Mouse (Mus musculus): ENCODE results near the gene Slc26a1.

Slc26a1 gene

GRCm38 (mm10) chr5:108654444-108654990 lies 20.9 kb downstream of the Slc26a1 start:
- POLR2A ChIA-PET = no interaction called here
- CTCF ChIA-PET = interaction anchor here in 1 of 4 experiments (1.0 kb wide), 1 partner anchor 21 kb away, joined by 3 read pairs; the partner anchor contains the start of gene Slc26a1

GRCm38 (mm10) chr5:108653341-108653740 lies 22.0 kb downstream of the Slc26a1 start:
- ChIA-PET POLR2A (interaction anchor here in 2 of 4 experiments (0.7 to 1.3 kb wide), 3 partner anchors 11 to 24 kb away, joined by 3 to 4 read pairs (median 3); partner anchors contain the start of genes Gak (in 1 of the 2) and Tmem175 (in 1 of the 2)), CTCF (interaction anchor here in 1 of 4 experiments (0.6 to 1.3 kb wide), 2 partner anchors 19 to 173 kb away, joined by 3 read pairs; no protein-coding TSS in a partner anchor)

GRCm38 (mm10) chr5:108651823-108652222 lies 23.5 kb downstream of the Slc26a1 start:
- POLR2A ChIA-PET = interaction anchor here in 3 of 4 experiments (0.6 to 3.5 kb wide), 18 partner anchors 9 to 367 kb away, joined by 3 to 30 read pairs (median 4); partner anchors contain the start of genes Idua (in 3 of the 3), Gak (in 2 of the 3), Tmem175 (in 2 of the 3) and Dgkq (in 1 of the 3)
- CTCF ChIA-PET = interaction anchor here (0.6 to 4.0 kb wide), 32 partner anchors 8 to 618 kb away, joined by 3 to 25 read pairs (median 3); partner anchors contain the start of genes Gak (in 3 of the 4), Idua (in 3 of the 4), Tmem175 (in 3 of the 4) and Dgkq (in 2 of the 4)

- ChIA-PET POLR2A (interaction anchor here in 3 of 4 experiments (0.6 to 3.5 kb wide), 19 partner anchors 9 to 366 kb away, joined by 3 to 30 read pairs (median 4); partner anchors contain the start of genes Idua (in 3 of the 3), Gak (in 2 of the 3), Tmem175 (in 2 of the 3) and Dgkq (in 1 of the 3)), CTCF (interaction anchor here (0.6 to 4.0 kb wide), 33 partner anchors 8 to 617 kb away, joined by 3 to 25 read pairs (median 3); partner anchors contain the start of genes Gak (in 3 of the 4), Idua (in 3 of the 4), Tmem175 (in 3 of the 4) and Dgkq (in 2 of the 4))
Observed at GRCm38 (mm10) chr5:108651136-108651720, 24.1 kb downstream of the Slc26a1 start.

- ChIA-PET CTCF (interaction anchor here in 3 of 4 experiments (0.6 to 4.0 kb wide), 7 partner anchors 11 to 436 kb away, joined by 3 to 25 read pairs (median 8); partner anchors contain the start of genes Dgkq (in 2 of the 3), Gak (in 1 of the 3), Idua (in 1 of the 3) and Tmem175 (in 1 of the 3)), POLR2A (interaction anchor here in 3 of 4 experiments (0.9 to 3.5 kb wide), 6 partner anchors 9 to 21 kb away, joined by 3 to 30 read pairs (median 9); partner anchors contain the start of genes Gak (in 2 of the 3), Idua (in 2 of the 3) and Tmem175 (in 2 of the 3))
Observed at GRCm38 (mm10) chr5:108650341-108650740, 25.0 kb downstream of the Slc26a1 start.

- CTCF ChIA-PET = interaction anchor here in 1 of 4 experiments (1.1 to 4.0 kb wide), 3 partner anchors 12 to 222 kb away, joined by 3 to 25 read pairs (median 3); partner anchors contain the start of genes Fgfrl1 and Idua
- POLR2A ChIA-PET = interaction anchor here in 2 of 4 experiments (1.4 to 4.3 kb wide), 8 partner anchors 9 to 746 kb away, joined by 3 to 30 read pairs (median 8); partner anchors contain the start of genes Gak (in 2 of the 2), Idua (in 2 of the 2) and Tmem175 (in 2 of the 2)
Observed at GRCm38 (mm10) chr5:108648937-108649576, 26.3 kb downstream of the Slc26a1 start.

- ChIA-PET POLR2A (interaction anchor here in 3 of 4 experiments (1.1 to 4.3 kb wide), 7 partner anchors 12 to 745 kb away, joined by 3 to 25 read pairs (median 4); partner anchors contain the start of genes Idua (in 2 of the 3), Gak (in 1 of the 3) and Tmem175 (in 1 of the 3)), CTCF (interaction anchor here in 2 of 4 experiments (0.6 to 1.3 kb wide), 3 partner anchors 18 to 221 kb away, joined by 3 read pairs; no protein-coding TSS in a partner anchor)
Observed at GRCm38 (mm10) chr5:108647820-108648465, 27.4 kb downstream of the Slc26a1 start.

- CTCF ChIA-PET = interaction anchor here in 2 of 4 experiments (0.7 to 0.9 kb wide), 2 partner anchors 19 to 384 kb away, joined by 3 read pairs; no protein-coding TSS in a partner anchor
Observed at GRCm38 (mm10) chr5:108647311-108647710, 28.1 kb downstream of the Slc26a1 start.

GRCm38 (mm10) chr5:108646343-108646660 lies 29.1 kb downstream of the Slc26a1 start:
- POLR2A ChIA-PET = interaction anchor here in 2 of 4 experiments (1.4 to 4.3 kb wide), 3 partner anchors 14 to 16 kb away, joined by 4 to 25 read pairs (median 14); partner anchors contain the start of gene Idua (in 2 of the 2)
- CTCF ChIA-PET = no interaction called here

More at GRCm38 (mm10) chr5:108647311-108647710, 28.1 kb downstream of the Slc26a1 start:
- POLR2A ChIA-PET = interaction anchor here in 3 of 4 experiments (1.1 to 4.3 kb wide), 6 partner anchors 13 to 745 kb away, joined by 3 to 25 read pairs (median 4); partner anchors contain the start of gene Idua (in 2 of the 3)

- CTCF ChIA-PET = no interaction called here
- POLR2A ChIA-PET = interaction anchor here in 2 of 4 experiments (0.6 to 4.3 kb wide), 3 partner anchors 14 to 926 kb away, joined by 4 to 25 read pairs (median 5); partner anchors contain the start of gene Idua (in 1 of the 2)
Observed at GRCm38 (mm10) chr5:108645651-108646342, 29.6 kb downstream of the Slc26a1 start.

GRCm38 (mm10) chr5:108643674-108644073 lies 31.7 kb downstream of the Slc26a1 start:
- ChIA-PET CTCF (interaction anchor here in 1 of 4 experiments (0.6 kb wide), 1 partner anchor 764 kb away, joined by 3 read pairs; no protein-coding TSS in a partner anchor), POLR2A (interaction anchor here in 2 of 4 experiments (0.8 to 3.0 kb wide), 4 partner anchors 10 to 26 kb away, joined by 3 to 13 read pairs (median 4); partner anchors contain the start of genes Dgkq (in 1 of the 2), Gak (in 1 of the 2) and Tmem175 (in 1 of the 2))

- POLR2A ChIA-PET = interaction anchor here in 2 of 4 experiments (0.6 to 0.7 kb wide), 2 partner anchors 11 to 831 kb away, joined by 3 to 5 read pairs; no protein-coding TSS in a partner anchor
- CTCF ChIA-PET = no interaction called here
Observed at GRCm38 (mm10) chr5:108636172-108636571, 39.2 kb downstream of the Slc26a1 start.

- ChIA-PET POLR2A (interaction anchor here in 1 of 4 experiments (0.5 to 1.6 kb wide), 2 partner anchors 9 to 100 kb away, joined by 5 to 9 read pairs; no protein-coding TSS in a partner anchor), CTCF (interaction anchor here in 1 of 4 experiments (0.7 to 1.3 kb wide), 2 partner anchors 18 to 207 kb away, joined by 3 read pairs; no protein-coding TSS in a partner anchor)
Observed at GRCm38 (mm10) chr5:108634088-108634487, 41.3 kb downstream of the Slc26a1 start.

GRCm38 (mm10) chr5:108633676-108634075 lies 41.7 kb downstream of the Slc26a1 start:
- POLR2A ChIA-PET = interaction anchor here in 1 of 4 experiments (1.6 kb wide), 1 partner anchor 10 kb away, joined by 5 read pairs; no protein-coding TSS in a partner anchor
- CTCF ChIA-PET = interaction anchor here in 1 of 4 experiments (0.7 to 1.7 kb wide), 3 partner anchors 18 to 207 kb away, joined by 3 read pairs; no protein-coding TSS in a partner anchor

- CTCF ChIA-PET = interaction anchor here in 3 of 4 experiments (1.0 to 1.8 kb wide), 12 partner anchors 21 to 203 kb away, joined by 3 to 12 read pairs (median 4); no protein-coding TSS in a partner anchor
Observed at GRCm38 (mm10) chr5:108629634-108630483, 45.5 kb downstream of the Slc26a1 start, which contains the start of the genes Gak and Tmem175. TSS of gene Gak (minus strand) at chr5:108629755. TSS of gene Tmem175 (plus strand) at chr5:108629770.

More at GRCm38 (mm10) chr5:108629634-108630483, 45.5 kb downstream of the Slc26a1 start, which contains the start of the genes Gak and Tmem175:
- POLR2A ChIA-PET = interaction anchor here (0.6 to 5.4 kb wide), 61 partner anchors 8 to 1844 kb away, joined by 3 to 27 read pairs (median 4); partner anchors contain the start of genes Idua (in 4 of the 4), Pcgf3 (in 3 of the 4), Atp5k (in 2 of the 4) and Dgkq (in 2 of the 4)

All from embryonic stem cell, embryonic (primary cell).